Comparison of ENCODE assay signal across 19 mouse cellular contexts in the genomic region with DNA sequence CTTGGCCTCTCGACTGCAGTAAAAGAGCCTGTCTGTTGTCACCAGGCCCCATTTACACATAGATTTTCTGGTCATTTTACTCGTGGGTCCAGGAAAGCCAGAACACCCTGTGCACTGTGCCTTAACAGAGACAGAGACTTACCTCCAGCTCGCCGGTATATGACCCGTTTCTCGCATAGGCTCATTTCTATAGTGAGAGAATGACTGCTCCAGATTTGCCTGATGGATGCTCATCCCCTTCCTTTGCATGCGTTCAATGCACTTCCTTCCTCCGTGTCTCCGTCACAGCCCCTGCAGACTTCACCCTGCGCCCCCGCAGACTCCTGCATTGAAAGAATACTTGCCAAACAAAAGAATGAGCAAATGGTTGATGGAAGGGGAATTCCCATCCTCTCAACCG.
"Had no signal": no experiment of that assay in that cellular context is flagged by ENCODE, and none has a peak within 500 bp of the region (broad histone marks: within the 10 kb centered on the region; RNA-seq: fewer than 3 reads in every experiment).

No protein-coding gene starts in this region.

- H3K4me1 ChIP-seq: liver, embryonic 12.5 days; midbrain, embryonic 10.5 days; midbrain, embryonic 12.5 days; neural tube, embryonic 13.5 days; neural tube, embryonic 15.5 days had no signal

- H3K4me3 ChIP-seq: liver, embryonic 12.5 days; midbrain, embryonic 10.5 days; midbrain, embryonic 12.5 days; myocyte; neural tube, embryonic 13.5 days; neural tube, embryonic 15.5 days had no signal

- DNase-seq: lung, adult 18-20 months; lung, postnatal 10 days; midbrain, embryonic 14.5 days; retina, postnatal 1 day; right cerebral cortex, adult 18-20 months; right cerebral cortex, postnatal 25 days; right cerebral cortex, postnatal 4 days; spleen, adult 18-20 months; thymus, adult 18-20 months; thymus, postnatal 14 days; thymus, postnatal 36 days had no signal

- H3K9ac ChIP-seq: liver, embryonic 12.5 days; liver, embryonic 14.5 days; midbrain, embryonic 12.5 days; neural tube, embryonic 13.5 days; neural tube, embryonic 15.5 days had no signal

- H3K27ac ChIP-seq: liver, embryonic 12.5 days; liver, embryonic 14.5 days; midbrain, embryonic 10.5 days; midbrain, embryonic 12.5 days; neural tube, embryonic 13.5 days; neural tube, embryonic 15.5 days had no signal

- H3K4me2 ChIP-seq: liver, embryonic 12.5 days; midbrain, embryonic 12.5 days; neural tube, embryonic 13.5 days; neural tube, embryonic 15.5 days had no signal

- H3K36me3 ChIP-seq: liver, embryonic 12.5 days; midbrain, embryonic 10.5 days; midbrain, embryonic 12.5 days; neural tube, embryonic 13.5 days; neural tube, embryonic 15.5 days had no signal

- H3K27me3 ChIP-seq: liver, embryonic 12.5 days; midbrain, embryonic 12.5 days; neural tube, embryonic 13.5 days; neural tube, embryonic 15.5 days had no signal

- ATAC-seq: liver, embryonic 12.5 days; midbrain, embryonic 16.5 days had no signal

- H3K9me3 ChIP-seq: liver, embryonic 12.5 days; midbrain, embryonic 10.5 days; midbrain, embryonic 12.5 days; neural tube, embryonic 13.5 days; neural tube, embryonic 15.5 days had no signal
